Mouse (Mus musculus) heart, postnatal 14 days (tissue): ENCODE results near the gene Ppa2. TPM values are rescaled to one million over a fixed set of nuclear protein-coding genes. Genes with fewer than 3 reads are reported as not detected.

Source experiments
- DNase-seq, 2 experiments: peaks; one replicate each; pipeline ENCODE4 v3.0.0; 2021 to 2022
- intact Hi-C: fragments of 180-260 bp; cut with DNase I; formaldehyde crosslinking; loops from one replicate; pipeline ENCODE4 v1.15.1; 2025
- total RNA-seq, 2 experiments: library from RNA; stranded (reverse); gene quantifications; 2 replicates each; pipeline ENCODE4 v1.2.3; 2021

The Ppa2 gene
- total RNA-seq, 2 experiments from 2014 or later: 110 to 112 TPM

DNA sequence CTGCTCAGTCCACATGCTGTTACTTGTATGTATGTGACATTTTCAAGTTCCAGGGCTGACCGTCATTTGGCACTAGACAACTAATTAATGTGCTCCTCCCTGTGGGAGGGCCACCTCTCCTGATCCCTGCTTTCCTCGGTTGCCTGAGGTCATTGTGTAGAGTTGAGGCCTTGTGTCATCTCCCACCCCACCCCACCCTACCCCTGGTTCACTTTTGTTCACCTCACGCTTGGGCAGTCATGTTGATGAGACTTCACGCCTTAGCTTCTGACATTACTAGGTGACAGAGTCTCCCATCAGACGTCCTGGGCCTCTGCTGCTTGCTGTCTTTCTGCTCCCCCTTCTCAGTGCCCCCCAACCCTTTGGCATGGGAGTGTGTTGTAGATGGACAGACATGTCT, 15.2 kb downstream of the Ppa2 start:
- DNase-seq: no peak
- intact Hi-C loops: no loop called here

DNA sequence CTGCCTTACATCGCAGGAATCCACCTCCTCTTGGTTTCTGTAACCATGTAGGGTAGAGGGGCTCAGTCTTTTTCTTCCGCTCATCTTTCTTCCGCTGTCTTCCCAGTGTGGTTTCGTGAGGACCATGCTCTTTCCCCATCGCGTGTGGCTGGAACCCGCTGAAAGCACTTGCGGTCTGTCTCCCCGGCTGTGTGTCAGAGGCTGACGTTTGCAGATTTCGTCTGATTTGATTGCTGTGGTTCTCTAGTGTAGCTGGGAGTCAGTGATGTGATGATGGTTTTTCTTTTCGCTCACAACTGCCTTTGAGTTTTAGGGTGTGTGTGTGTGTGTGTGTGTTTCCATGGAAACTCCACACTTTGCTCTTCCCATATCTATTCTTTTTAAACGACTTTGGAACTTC, 18.6 kb downstream of the Ppa2 start:
- intact Hi-C loops: no loop called here
- DNase-seq: no peak

DNA sequence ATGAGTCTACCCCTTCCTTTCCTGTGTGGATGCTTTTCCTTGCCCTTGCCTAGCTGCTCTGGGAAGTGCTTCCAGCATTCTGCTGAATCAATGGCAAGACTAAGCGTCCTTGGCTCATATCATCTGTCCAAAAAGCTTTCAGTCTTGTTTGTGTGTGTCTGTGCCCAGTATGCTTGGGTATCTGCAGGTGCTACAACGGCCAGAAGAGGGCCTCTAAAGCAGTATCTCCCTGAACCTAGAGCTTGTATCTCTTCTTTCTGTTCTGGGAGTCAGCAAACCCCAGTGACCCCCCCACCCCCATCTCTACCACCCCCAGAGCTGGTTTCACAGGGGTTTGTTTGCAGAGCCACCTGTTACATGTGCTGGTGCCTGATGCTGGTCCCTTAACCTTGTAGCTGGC, 19.5 kb downstream of the Ppa2 start:
- intact Hi-C loops: no loop called here
- DNase-seq: no peak

DNA sequence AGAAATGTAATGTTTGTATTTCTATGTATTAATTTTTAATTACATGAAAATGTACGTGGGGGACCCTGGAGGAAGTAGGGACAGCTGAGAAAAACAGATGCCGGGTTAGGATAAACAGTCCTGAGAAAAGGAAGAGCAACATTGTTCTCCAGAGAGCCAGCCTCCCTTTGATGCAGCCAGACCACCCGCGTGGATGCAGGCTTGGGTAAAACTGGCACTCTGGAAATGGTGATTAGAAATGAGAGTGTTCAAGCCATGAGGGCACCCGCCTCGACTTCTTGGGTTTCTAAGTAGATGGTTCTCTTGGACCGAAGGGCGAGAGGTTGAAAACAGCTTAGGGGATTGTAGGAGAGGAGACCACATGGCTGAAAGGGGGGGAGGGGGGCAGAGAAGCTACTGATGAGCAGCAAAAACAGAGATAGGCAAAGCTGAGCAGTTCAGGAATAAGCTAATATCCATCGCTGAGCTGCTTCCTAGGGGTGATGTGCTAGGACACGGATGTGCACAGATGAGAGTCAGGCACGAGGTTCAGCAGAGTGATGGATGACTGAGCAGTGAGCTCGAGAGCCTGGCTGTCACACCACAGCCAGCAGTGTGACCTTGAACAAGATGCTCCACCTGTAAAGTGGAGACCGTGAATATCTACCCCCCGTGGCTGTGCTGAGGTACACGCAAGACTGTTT, 21.4 kb downstream of the Ppa2 start:
- intact Hi-C loops: loop anchor here (10.0 kb wide), 2 partner anchors 143 to 223 kb away; no protein-coding TSS in a partner anchor
- no peak for DNase-seq

DNA sequence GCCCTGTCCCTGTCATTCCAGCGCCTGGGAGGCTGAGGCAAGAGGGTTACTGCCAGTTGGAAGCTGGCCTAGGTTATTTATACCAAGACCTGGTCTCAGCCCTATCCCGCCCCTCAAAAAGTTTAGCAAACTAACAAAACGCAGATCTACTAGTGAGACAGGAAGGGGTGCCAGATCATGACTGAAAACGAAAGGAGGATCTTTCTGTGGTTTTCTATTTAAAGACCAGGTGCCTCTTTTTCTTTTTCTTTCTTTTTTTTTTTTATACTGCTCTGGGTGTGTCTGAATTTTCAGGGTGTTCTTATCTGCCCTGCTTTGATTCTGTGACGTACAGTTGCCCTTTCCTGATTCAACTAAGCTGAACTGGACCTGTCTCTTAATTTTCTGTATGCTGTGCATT, 22.4 kb downstream of the Ppa2 start:
- intact Hi-C loops: loop anchor here (10.0 kb wide), 2 partner anchors 143 to 223 kb away; no protein-coding TSS in a partner anchor
- DNase-seq: no peak

DNA sequence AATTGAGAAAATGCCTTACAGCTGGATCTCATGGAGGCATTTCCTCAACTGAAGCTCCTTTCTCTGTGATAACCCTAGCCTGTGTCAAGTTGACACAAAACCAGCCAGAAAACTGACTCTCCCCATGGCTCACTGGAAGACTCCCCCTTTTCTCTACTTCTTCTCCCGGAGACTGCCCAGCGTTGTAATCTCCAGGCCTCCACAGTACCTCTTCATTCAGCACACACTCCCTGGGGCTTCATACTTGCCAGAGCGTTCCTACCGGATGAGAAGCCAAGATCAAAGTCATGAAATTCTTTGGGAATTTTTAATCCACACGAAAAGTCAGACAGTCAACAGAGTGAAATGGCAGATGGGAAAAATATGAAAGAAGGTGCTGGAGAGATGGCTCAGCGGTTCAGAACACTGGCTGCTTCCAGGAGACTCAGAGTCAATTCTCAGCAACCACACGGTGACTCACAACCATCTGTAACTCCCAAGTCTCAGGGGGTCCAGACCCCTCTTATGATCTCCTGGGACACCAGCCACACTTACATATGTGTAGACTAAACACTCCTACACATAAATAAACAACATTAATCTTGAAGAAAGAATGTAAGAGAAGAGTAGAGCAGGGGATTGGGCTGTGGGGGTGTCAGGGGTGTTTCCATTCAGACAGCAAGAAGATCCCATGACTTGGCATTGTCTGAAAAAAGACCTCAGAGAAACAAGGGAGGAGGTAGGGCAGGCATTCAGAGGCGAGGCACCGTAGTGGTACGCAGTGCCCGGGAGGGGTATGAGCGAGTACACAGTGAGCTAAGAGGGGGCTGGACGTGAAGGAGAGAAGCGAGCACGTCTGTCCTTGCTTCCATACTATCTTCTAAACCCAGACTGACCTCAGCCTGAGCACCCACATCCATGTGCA, 23.6 kb downstream of the Ppa2 start:
- DNase-seq: no peak
- intact Hi-C loops: loop anchor here (10.0 kb wide), 2 partner anchors 141 to 221 kb away; no protein-coding TSS in a partner anchor

DNA sequence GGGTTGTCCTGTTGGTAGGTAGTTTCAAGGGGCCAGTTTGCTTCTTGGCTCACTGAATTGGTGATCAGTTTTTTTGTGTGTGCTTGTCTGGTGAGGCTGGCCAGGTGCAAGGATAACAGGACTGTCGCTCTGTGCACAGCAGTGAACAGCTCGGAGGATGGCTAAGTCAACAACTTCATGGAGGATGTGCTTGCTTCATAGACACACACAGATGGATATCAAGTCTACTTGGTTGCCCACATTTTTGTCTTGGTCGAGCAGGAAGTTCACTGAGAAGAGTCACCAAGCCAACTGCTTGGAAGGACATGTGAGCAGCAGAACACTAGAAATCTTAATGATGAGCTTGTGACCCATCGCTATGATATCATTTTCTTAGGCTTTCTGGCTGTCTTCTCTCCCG, 24.8 kb downstream of the Ppa2 start:
- intact Hi-C loops: loop anchor here (10.0 kb wide), 2 partner anchors 140 to 220 kb away; no protein-coding TSS in a partner anchor
- no peak for DNase-seq

DNA sequence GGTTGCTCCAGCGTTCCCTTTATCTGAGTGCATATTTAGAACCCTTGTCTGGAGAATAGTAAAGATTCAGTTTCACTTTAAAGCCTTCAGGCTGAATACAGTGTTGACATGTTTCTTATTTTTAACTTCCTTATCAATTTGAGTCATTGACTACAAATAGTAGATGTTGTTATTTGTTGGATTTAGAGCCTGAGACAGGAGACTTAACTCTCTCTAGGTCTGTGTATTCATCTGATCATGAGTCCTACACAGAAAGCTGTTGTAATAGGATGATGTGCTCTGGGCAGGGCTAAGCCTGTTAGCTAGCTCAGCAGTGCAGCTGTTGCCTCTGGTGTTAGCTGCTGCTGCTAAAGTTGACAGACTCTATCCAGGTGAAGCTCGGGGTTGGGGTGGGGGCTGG, 25.3 kb downstream of the Ppa2 start:
- intact Hi-C loops: loop anchor here (10.0 kb wide), 2 partner anchors 140 to 220 kb away; no protein-coding TSS in a partner anchor
- no peak for DNase-seq

DNA sequence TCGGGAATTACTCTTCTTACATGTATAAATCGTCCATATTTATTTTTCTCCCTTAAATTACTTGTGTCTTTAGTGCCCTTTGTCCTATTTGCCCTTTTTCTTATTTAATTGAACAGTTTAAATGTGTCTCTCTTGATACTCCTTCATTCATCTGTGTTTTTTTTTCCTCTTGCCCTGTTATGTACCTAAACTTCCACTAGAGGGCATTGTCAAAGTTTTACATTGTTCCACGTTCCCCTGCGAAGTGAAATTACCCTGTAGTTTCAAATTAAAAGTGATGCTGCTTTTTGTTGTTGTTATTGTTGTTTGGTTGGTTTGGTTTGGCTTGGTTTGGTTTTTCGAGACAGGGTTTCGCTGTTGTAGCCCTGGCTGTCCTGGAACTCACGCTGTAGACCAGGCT, 26.5 kb downstream of the Ppa2 start:
- no peak for DNase-seq
- intact Hi-C loops: loop anchor here (10.0 kb wide), 2 partner anchors 138 to 218 kb away; no protein-coding TSS in a partner anchor

DNA sequence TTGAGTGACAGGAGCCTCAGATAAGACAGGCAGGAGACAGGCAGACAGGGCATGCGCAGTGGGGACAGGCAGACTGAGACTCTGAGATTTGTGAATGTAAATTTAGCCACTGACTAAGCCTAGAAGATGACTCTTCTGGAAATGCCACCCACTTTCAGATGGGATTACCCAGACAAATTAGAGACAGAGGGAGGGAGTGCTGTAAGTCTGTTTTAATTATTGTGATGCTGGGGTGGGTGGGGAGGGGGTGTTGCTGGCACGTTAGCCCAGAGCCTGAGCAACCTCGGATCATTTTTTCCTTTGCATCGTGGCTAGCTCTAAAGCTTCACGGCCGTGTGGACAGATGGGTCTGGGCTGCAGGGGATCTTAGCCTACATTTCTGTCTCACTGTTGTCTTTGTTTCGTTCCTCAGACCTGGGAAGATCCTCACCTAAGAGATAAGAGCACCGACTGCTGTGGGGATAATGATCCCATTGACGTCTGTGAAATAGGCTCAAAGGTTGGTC, 29.0 kb downstream of the Ppa2 start:
- intact Hi-C loops: loop anchor here (10.0 kb wide), 2 partner anchors 136 to 216 kb away; no protein-coding TSS in a partner anchor
- DNase-seq: peak; percentile 34 to 40

DNA sequence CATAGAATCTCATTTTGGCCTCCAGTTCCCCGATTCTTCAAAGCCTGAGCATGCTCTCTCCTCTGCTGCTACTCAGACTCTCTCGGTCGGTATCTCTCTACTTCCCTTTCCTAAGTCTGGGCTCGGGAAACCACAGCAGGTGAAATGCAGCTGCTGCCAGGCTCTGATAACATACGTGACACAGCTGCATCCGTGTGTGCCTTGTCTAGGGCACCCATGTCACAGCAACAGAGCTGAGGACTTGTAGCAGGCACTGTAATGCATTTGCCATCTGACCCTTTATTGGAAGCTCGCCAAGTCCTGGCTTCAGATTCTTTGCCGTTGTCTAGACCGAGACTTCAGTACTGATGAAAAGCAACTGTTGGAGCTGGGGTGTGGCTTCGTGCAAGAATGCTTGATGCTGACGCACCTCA, 29.5 kb downstream of the Ppa2 start:
- intact Hi-C loops: loop anchor here (10.0 kb wide), 2 partner anchors 135 to 215 kb away; no protein-coding TSS in a partner anchor
- peak; percentile 44 to 63 for DNase-seq

DNA sequence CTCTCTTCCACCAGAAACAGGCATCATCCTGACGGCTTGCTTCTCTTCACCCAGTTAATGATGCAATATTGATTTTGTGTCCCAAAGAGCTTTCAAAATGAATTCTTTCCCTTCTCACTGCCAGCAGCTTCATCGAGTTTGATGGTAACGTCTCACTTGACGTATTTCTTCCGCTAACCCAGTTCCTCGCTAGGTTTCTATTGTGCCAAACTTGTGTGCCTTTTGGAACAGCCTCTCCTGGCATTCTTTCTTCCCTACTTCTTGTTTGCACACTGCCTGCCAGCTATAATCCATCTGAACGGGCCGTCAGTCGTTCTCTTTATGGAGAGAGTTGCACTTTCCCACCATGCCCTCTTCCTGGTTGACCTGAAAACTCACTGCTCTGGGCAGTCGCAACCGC, 31.2 kb downstream of the Ppa2 start:
- intact Hi-C loops: no loop called here
- no peak for DNase-seq

DNA sequence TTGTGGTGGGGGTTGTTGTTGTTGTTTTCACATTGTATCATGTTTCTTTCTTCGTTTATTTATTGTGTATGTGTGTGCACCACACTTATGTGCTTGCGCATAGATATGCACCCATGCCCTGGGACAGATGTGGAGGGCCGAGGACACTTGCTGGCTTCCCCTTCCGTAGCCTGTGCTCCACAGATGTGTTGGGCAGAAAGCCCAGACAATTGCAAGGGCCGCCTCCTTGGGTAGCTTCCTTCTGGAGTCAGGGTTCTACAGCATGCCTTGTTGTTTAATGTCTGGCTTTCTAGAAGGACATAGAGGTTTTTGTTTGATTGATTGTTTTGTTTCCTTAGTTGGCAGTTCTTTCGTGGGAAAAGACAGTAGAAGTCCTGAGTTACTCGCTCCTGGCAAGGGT, 37.6 kb downstream of the Ppa2 start:
- intact Hi-C loops: no loop called here
- DNase-seq: peak; percentile 15 to 19

DNA sequence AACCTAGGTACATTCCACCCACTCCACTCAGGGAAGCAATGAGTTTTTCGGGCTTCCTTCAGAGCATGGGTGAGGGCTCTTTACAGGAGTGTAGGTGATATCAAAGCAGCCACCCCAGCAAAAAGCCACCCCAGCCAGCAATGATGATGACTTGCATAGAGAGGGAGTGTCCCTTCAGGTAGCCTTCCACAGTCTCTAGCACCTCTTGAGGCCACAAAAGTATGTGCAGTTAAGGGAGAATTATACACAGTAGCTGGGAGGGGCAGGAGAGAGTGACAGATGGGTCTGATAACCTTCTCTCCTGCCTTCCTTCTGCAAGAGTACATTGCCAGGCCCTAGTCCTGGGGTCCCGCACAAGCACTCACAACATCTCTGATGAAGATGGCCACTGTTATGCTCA, 38.9 kb downstream of the Ppa2 start:
- DNase-seq: no peak
- intact Hi-C loops: no loop called here

DNA sequence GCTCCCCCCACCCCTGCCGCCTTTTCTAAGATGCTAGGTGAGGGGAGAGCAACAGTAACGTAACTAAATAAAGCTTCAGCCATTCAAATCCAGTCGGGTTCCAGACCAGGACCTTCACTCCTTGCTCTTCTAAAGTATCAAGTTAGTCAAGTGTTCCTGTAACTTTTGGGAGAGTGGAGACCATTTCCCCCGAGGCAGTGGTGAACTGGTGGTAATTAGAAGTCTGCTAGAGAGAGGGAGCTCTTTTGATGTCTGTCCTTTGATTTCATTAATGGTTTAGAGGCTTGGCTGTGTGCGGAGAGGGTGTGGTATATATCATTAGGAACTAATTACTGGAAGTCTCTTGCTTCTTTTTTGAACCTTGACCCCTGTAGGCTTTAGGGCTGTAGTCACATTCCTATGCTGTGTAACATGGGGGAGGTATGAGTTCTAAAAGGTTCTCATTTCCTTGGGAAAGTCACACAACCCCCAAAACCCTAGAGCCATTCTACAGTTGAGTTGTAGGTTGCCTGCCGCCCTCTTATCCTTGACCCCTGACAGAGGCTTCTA, 47.6 kb downstream of the Ppa2 start:
- intact Hi-C loops: no loop called here
- DNase-seq: no peak

DNA sequence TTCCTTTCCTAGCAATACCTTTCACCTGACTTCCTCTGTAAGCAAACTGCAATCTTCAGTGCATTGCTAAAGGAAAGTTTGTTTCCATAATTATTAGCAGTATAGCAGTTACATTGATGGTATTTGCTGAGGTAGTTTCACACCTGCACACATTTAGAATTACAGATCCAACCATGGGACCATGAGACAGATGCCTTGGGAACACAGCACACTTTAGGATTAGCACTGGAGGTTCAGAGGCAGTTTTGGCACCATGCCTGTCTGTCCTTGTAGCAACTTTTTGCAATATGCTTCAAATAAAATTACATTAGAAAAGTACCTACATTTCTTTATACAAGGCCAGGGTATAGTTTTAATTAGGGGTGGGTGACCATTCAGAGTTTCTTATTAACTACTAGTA, 48.1 kb downstream of the Ppa2 start:
- intact Hi-C loops: no loop called here
- no peak for DNase-seq

DNA sequence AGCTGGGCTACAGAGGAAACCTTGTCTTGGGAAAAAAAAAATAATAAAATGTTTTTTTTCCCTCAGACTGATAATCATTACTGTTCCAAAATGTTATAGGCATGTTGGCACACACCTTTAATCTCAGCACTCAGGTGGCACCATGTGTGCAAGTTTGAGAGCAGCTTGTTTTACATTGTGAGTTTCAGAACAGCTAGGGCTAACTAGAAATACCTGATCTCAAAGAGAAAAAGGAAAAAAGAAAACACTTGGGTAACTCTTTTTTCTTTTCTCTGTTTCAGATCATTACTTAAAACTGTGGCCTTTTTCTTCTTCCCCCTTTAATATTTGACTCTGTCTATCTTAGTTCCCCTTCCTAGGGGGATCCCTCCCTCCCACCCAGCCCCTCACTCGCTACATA, 51.5 kb downstream of the Ppa2 start:
- intact Hi-C loops: no loop called here

DNA sequence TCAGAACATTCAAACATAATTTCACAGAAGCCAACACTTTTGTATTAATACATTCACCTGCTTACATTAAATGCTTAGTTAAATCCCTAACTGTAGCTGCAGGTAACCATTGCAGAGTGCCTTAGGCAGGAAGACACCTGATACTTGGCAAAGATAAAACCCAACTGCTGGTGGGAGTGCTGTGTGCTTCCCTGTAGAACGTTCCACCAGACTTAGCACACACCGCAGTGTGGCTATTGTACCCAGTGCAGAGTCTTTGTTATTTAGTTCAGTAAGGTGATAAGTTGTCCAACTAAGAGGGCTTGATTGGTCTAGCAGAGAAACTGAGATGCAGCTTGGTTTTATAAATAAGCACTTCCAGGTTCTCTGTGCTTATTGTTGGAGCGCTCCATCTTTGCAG, 54.2 kb downstream of the Ppa2 start:
- intact Hi-C loops: no loop called here

More for the DNA sequence above, 51.5 kb downstream of the Ppa2 start:
- no peak for DNase-seq

DNA sequence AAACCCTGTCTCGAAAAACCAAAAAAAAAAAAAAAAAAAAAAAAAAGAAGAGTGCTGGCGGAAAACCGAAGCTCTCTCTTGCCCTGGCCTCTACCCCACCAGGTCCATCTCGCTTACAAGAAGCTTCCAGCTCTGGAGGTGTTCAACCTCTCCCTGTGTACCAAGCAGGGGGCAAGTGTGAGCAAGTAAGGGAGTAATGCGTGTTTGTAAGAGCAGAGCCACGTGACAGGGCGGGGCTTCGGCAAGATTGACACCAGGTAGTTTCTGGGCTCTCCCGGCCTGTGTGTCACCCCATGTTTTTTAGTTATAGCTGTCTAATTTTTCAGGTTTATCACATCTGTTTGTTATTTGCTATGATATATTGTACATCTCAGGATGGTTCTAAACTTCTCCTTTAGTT, 56.2 kb downstream of the Ppa2 start:
- DNase-seq: no peak
- intact Hi-C loops: no loop called here

More for the DNA sequence above, 54.2 kb downstream of the Ppa2 start:
- no peak for DNase-seq

DNA sequence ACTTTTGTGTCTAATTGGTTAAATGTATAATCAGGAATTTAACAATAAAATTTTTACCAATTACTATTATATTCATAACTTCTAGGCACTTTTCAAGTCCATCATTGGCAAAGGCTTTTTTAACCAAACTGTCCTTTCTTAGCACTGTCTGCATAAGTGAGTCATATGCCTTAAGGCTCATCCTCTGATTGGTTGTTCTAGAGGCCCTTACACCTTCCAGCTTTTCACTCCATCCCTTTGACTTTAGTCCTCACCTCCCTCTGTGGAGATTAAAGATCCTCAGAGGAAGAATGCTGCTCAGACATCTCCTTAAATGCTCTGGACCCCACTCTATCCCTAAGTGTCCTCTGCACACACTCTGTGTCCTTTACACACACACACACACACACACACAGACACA, 68.3 kb downstream of the Ppa2 start:
- intact Hi-C loops: no loop called here

DNA sequence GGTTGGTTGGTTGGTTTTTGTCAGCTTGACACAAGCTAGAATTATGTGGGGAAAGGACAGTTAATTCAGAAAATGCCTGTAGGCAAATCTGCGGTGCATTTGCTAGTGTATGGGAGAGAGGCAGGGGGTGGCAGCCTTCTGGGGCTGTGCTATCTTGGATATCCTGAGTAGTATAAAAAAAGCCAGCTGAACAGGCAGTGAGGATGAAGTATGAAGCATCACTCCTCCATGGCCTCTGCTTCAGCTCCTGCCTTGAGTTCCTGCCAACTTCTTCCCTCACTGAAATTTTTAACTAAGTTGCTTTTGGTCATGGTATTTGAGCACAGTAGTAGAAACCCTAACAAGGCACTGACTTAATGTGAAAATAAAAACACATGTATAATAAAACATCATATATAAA, 70.1 kb downstream of the Ppa2 start:
- intact Hi-C loops: no loop called here
- DNase-seq: no peak

More for the DNA sequence above, 68.3 kb downstream of the Ppa2 start:
- no peak for DNase-seq
